Mouse (Mus musculus) bone marrow, adult 2 months (tissue): ENCODE data around the gene 2010109A12Rik. TPM values are rescaled to one million over a fixed set of nuclear protein-coding genes. Genes with fewer than 3 reads are reported as not detected.

Experiments used
- H3K27ac ChIP-seq: fragments of 200-500 bp; 2 replicates; pipeline ENCODE4 v1.5.1; 2012; ENCODE audit warnings: low read depth, mild to moderate bottlenecking, control low read depth, inconsistent platforms, low read length; ENCODE audit not compliant: control insufficient read depth, poor library complexity, insufficient read depth
- H3K4me1 ChIP-seq: fragments of 200-500 bp; 2 replicates; pipeline ENCODE4 v1.6.1; 2011; ENCODE audit warnings: low read length; ENCODE audit not compliant: control insufficient read depth, insufficient read depth
- H3K4me3 ChIP-seq: fragments of 200-500 bp; replicated peaks from 2 replicates; pipeline ENCODE3; 2011; ENCODE audit warnings: mild to moderate bottlenecking, low read depth, low read length, control low read depth; ENCODE audit not compliant: control insufficient read depth
- CTCF ChIP-seq: fragments of 200-500 bp; IDR thresholded peaks from 2 replicates; pipeline ENCODE4 v1.5.1; 2011; ENCODE audit warnings: low read length, control low read depth; ENCODE audit not compliant: control insufficient read depth, insufficient read depth
- POLR2A ChIP-seq: fragments of 200-500 bp; IDR thresholded peaks from 2 replicates; pipeline ENCODE4 v1.6.1; 2011; ENCODE audit warnings: low read depth, mild to moderate bottlenecking, control low read depth, low read length, borderline replicate concordance; ENCODE audit not compliant: control insufficient read depth
- WGBS: fragments of 180-500 bp; shearing (Covaris S2); methylation state at CpG from one replicate; pipeline ENCODE4 v1.1.7; 2018; 5-methylcytosine and 5-hydroxymethylcytosine counted together
- polyA plus RNA-seq: library from polyadenylated mRNA; stranded (reverse); fragments of >200 nt; gene quantifications from 2 replicates; pipeline ENCODE4 v1.2.4, GENCODE M21; 2011; ENCODE audit warnings: low replicate concordance; ENCODE audit not compliant: missing spikeins, insufficient read depth, insufficient read length

2010109A12Rik gene
- polyA plus RNA-seq, 1 experiment: 4.8 TPM

DNA sequence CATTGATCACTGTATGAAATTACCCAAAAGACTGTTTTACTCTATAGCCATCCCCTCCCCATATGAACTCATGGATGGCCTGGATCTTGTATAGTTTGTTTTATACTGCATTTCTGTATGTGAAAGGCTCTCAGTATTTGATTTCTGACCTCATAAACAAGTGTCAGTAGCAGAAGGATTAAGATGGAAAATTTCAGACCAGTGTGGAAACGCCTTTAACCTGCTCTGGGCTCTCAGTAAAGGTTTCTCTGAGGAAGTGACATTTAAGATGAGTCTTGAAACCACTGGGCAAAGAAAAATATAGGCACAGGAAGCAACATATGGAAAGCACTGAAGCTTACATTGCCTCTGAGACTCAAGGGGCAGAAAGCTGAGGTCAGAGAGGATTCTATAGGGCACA lies 1.2 kb downstream of the 2010109A12Rik start:
- WGBS: 74% methylated on average over 1 of the region's 1 CpGs
- Histone ChIP-seq H3K27ac (no peak overlapping the region), H3K4me3 (no peak overlapping the region), H3K4me1 (no peaks in the 10 kb centered on the region)
- TF ChIP-seq CTCF (no peak), POLR2A (no peak)

DNA sequence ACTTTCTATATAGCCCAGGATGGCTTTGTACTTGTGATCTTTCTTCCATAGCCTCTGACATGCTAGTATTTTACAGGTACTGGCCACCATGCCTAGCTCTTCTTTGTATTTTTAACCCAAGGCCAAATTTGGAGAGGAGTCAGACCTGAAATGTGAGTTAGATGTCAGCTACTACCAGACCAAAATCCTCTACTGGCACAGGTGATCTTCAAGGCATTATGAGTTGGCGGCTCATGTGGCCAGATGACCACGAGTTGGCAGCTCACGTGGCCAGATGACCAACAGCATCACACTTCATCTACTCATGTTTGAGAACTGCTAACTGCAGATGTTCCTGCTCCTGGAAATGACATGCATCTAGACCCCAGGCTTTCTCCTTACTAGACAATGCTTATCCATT lies 12.1 kb downstream of the 2010109A12Rik start:
- WGBS: 81% methylated on average over 3 of the region's 3 CpGs
- H3K4me1 ChIP-seq: no peaks in the 10 kb centered on the region
- TF ChIP-seq CTCF (no peak), POLR2A (no peak)
- H3K27ac ChIP-seq: no peak overlapping the region
- no peak overlapping the region for H3K4me3 ChIP-seq

DNA sequence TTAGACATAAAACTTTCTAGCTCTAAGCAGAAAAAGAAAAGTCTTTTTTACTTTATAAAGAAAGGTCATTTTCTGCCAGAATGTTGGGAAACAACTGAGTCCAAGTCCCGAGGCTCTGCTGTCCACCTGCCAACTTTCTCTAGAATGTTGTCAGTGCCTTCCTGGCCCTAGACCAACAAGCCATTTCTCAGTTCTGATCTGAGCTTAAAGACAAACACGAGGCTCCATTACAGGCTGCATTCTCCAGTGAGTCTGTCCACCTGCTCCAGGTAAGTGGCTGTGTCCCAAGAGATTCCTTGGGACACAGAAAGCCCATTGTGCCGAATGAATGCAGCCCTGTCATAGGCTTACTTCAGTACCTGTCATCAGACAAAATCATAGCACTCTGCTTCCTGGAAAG lies 15.3 kb downstream of the 2010109A12Rik start:
- Histone ChIP-seq H3K4me3 (no peak overlapping the region), H3K27ac (no peak overlapping the region), H3K4me1 (no peaks in the 10 kb centered on the region)
- no peak for TF ChIP-seq CTCF
- no peak for TF ChIP-seq POLR2A
- 67% methylated on average over 3 of the region's 3 CpGs for WGBS

DNA sequence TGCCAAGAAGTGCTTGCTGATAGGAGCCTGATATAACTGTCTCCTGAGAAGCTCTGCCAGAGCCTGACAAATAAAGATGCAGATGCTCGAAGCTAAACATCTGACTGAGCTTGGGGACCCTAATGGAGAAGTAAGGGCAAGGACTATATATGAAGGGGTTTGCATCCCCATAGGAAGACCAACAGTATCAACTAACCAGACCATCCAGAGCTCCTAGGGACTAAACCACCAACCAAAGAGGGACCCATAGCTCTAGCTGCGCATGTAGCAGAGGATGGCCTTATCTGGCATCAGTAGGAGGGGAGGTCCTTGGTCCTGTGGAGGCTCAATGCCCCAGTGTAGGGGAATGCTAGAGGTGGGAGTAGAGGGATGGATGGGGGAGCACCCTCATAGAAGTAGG lies 18.2 kb downstream of the 2010109A12Rik start:
- no peak overlapping the region for H3K27ac ChIP-seq
- no peak overlapping the region for H3K4me3 ChIP-seq
- H3K4me1 ChIP-seq: no peaks in the 10 kb centered on the region
- TF ChIP-seq CTCF: no peak
- no peak for TF ChIP-seq POLR2A
- WGBS: 73% methylated on average over 2 of the region's 2 CpGs

DNA sequence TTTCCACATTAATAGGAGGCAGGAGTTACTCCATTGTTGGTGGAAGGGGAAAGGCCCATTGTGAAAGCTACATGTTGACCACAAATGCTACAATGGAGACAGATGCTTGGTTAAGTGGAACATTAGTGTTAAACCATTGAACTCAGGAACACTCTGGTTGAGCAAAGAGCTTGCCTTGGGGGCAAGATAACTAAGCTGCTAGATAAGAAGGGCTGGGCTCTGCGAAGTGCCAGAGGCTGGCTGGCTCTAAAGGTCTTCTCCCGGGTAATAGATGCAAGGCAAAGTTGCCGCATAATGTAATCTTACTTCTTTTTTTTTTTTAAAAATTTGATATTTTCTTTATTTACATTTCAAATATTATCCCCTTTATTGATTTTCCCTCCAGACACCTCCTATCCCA lies 20.8 kb downstream of the 2010109A12Rik start:
- Histone ChIP-seq H3K27ac (no peak overlapping the region), H3K4me3 (no peak overlapping the region), H3K4me1 (no peaks in the 10 kb centered on the region)
- 54% methylated on average over 3 of the region's 3 CpGs for WGBS
- TF ChIP-seq POLR2A: no peak
- TF ChIP-seq CTCF: no peak

DNA sequence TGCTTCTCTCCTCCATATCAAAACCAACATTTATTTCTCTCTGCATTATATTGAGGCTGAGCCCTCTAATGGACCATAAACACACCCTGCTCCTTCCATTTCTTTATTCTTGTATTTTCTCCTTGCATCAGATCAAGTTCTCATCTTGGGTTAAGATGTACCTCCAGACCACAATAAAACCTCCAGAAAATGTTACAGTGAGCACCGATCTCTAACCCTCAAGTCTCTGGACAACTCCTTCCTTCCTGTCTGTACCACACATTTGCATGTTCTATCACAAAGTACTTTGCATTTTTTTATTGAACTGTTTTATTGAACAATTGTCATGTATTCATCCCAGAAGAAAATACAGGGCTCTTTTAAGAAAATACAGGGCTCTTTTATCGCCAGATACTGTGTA lies 23.2 kb downstream of the 2010109A12Rik start:
- H3K4me3 ChIP-seq: no peak overlapping the region
- no peak overlapping the region for H3K27ac ChIP-seq
- TF ChIP-seq POLR2A (no peak), CTCF (no peak)
- WGBS: 34% methylated on average over 2 of the region's 2 CpGs
- H3K4me1 ChIP-seq: no peaks in the 10 kb centered on the region; the same call in 1 of the 2 replicates

DNA sequence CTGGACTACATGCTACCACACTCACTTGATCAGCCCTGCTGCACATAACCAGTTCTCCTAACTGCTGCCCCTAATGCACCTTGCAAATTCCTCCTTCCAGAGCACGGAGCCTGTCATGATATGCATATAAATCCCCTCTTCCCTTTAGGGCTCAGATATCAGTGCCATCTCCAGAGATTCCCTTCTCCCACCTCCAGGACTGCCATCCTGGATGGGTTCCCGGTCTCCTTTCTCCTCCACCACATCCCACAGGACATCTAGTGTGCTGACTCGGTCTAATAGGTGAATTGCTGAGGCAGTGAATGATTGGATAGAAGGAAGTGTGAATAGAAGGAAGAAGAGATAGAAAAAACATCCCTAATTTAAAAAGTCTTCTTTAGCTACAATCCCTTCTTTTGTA lies 25.4 kb downstream of the 2010109A12Rik start:
- Histone ChIP-seq H3K4me3 (no peak overlapping the region), H3K4me1 (no peaks in the 10 kb centered on the region; the same call in 1 of the 2 replicates), H3K27ac (no peak overlapping the region)
- TF ChIP-seq CTCF (no peak), POLR2A (no peak)
- WGBS: 74% methylated on average over 3 of the region's 3 CpGs

DNA sequence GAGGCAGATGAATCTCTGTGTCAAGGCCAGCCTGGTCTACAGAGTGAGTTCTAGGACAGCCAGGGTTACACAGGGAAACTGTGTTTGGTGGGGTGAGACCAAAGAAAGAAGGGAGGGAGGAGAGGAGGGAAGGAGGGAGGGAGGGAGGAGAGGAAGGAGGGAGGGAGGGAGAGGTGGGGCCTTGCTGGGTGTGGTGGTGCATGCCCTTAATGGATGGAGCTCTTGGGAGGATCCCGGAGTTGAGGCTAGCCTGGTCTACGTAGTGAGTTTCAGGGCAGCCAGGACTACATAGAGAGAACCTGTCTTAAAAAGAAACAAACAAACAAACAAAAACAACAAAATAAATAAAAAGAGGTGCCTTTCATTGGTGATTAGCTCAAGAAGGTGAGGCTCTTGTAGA lies 26.5 kb downstream of the 2010109A12Rik start:
- Histone ChIP-seq H3K4me3 (no peak overlapping the region), H3K27ac (no peak overlapping the region), H3K4me1 (no peaks in the 10 kb centered on the region; the same call in 1 of the 2 replicates)
- TF ChIP-seq POLR2A (no peak), CTCF (no peak)
- whole genome bisulfite sequencing: 86% methylated on average over 2 of the region's 2 CpGs

DNA sequence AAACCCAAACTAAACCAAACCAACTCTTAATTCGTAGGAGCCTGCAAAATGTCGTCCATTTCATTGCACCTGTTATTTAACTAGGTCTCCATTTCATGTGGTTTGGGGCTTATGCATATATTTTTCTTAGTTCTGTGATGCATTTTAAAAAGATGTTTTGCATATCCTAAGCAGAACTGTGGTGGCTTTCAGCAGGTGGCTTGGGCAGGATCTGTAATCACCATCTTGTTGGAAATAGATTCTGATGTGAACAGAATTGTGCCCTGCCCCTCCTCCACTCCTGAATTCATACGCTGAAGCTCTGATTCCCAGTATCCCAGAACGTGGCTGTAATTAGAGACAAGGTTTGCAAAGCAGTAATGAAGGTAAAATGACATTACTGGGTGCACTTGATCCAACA lies 27.8 kb downstream of the 2010109A12Rik start:
- H3K27ac ChIP-seq: no peak overlapping the region
- no peak for TF ChIP-seq POLR2A
- no peak for TF ChIP-seq CTCF
- H3K4me3 ChIP-seq: no peak overlapping the region
- no peaks in the 10 kb centered on the region; the same call in 1 of the 2 replicates for H3K4me1 ChIP-seq
- WGBS: 70% methylated on average over 4 of the region's 4 CpGs
